Mouse (Mus musculus) CH12.LX (cell line): Measurements from ENCODE around the gene Rfx2.

Experiments used
- MAFK ChIP-seq: IDR thresholded peaks from 2 replicates; pipeline ENCODE4 v1.6.1; 2011; ENCODE audit warnings: low read length, improper control_type of control experiment; ENCODE audit not compliant: insufficient replicate concordance
- MAZ ChIP-seq: IDR thresholded peaks from 2 replicates; pipeline ENCODE4 v1.6.1; 2012; ENCODE audit warnings: low read depth, mild to moderate bottlenecking, inconsistent platforms, low read length, improper control_type of control experiment, moderate library complexity
- ZMIZ1 ChIP-seq: IDR thresholded peaks from 2 replicates; pipeline ENCODE4 v1.6.1; 2012; ENCODE audit warnings: low read depth, mild to moderate bottlenecking, inconsistent platforms, low read length, improper control_type of control experiment

DNA sequence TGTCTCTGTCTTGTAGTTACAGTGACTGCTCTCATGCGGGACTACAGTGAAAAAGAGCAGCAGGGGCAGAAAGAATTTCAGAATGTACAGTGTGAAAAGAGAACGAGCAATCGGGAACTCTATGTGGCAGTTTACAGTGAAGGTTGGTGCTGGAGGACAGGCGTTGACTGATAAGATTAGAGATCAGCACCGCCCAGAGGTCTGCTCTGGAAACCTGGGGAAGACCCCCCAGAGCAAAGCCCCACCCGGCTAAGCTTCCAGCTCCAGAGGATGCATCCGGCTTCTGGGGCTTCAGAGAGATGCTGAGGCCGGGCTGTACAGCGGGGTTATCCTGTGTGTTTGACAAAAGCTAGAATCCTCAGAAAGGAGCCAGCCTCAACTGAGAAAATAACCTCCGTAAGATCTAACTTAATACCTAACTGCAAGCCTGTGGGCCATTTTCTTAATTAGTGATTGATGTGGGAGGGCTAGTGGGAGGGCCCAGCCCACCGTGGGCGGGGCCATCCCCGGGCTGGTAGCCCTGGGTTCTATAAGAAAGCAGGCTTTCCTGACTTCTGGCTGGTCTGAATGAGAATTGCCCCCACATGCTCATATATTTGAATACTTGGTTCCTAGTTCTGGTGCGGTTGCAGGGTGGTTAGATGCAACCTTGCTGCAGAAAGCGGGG, 39.6 kb upstream of the Rfx2 start:
- TF ChIP-seq MAZ (no peak), MAFK (no peak), ZMIZ1 (no peak)
